Mouse (Mus musculus): ENCODE results near the gene Csnk1g2. TPM values are rescaled to one million over a fixed set of nuclear protein-coding genes. Genes with fewer than 3 reads are reported as not detected.

Csnk1g2 gene
- polyA plus RNA-seq, 1 experiment from 2014 or later = 117 TPM

- Histone ChIP-seq H3K27ac (ENCODE audit: low read depth, low read length) (no peak overlapping the region), H3K9me3 (ENCODE audit: control insufficient read depth, low read length) (no peaks in the 10 kb centered on the region), H3K27me3 (ENCODE audit: control insufficient read depth, insufficient read depth, low read length) (no peaks in the 10 kb centered on the region), H3K4me3 (ENCODE audit: low read depth, low read length) (no peak overlapping the region), H3K4me2 (ENCODE audit: low read depth) (no peak overlapping the region), H3K4me1 (ENCODE audit: control insufficient read depth, insufficient read depth, low read length) (0 out of 2 replicates have a peak, but pooled peaks cover 4% of the 10 kb centered on the region), H3K36me3 (ENCODE audit: control insufficient read depth, insufficient read depth, low read length) (peaks cover 26% of the 10 kb centered on the region), H3K9ac (ENCODE audit: low read length) (no peak overlapping the region; the same call in 1 of the 2 replicates)
- no peak for ATAC-seq (ENCODE audit: insufficient read depth, low FRiP score, low TSS enrichment)
- DNase-seq (ENCODE audit: low spot score) = no peak
- 45% methylated on average over 16 of the region's 16 CpGs for WGBS
Observed at GRCm38 (mm10) chr10:80664197-80665015, 41.8 kb downstream of the Csnk1g2 start.

GRCm38 (mm10) chr10:80665016-80665380, 42.4 kb downstream of the Csnk1g2 start:
- Histone ChIP-seq H3K9ac (ENCODE audit: low read length) (no peak overlapping the region), H3K27ac (ENCODE audit: low read depth, low read length) (no peak overlapping the region), H3K36me3 (ENCODE audit: control insufficient read depth, insufficient read depth, low read length) (peaks cover 29% of the 10 kb centered on the region), H3K4me2 (ENCODE audit: low read depth) (no peak overlapping the region), H3K4me1 (ENCODE audit: control insufficient read depth, insufficient read depth, low read length) (0 out of 2 replicates have a peak, but pooled peaks cover 4% of the 10 kb centered on the region), H3K27me3 (ENCODE audit: control insufficient read depth, insufficient read depth, low read length) (no peaks in the 10 kb centered on the region), H3K9me3 (ENCODE audit: control insufficient read depth, low read length) (no peaks in the 10 kb centered on the region), H3K4me3 (ENCODE audit: low read depth, low read length) (no peak overlapping the region)
- no peak for DNase-seq (ENCODE audit: low spot score)
- 21% methylated on average over 10 of the region's 10 CpGs for WGBS
- ATAC-seq (ENCODE audit: insufficient read depth, low FRiP score, low TSS enrichment) = no peak

DNA sequence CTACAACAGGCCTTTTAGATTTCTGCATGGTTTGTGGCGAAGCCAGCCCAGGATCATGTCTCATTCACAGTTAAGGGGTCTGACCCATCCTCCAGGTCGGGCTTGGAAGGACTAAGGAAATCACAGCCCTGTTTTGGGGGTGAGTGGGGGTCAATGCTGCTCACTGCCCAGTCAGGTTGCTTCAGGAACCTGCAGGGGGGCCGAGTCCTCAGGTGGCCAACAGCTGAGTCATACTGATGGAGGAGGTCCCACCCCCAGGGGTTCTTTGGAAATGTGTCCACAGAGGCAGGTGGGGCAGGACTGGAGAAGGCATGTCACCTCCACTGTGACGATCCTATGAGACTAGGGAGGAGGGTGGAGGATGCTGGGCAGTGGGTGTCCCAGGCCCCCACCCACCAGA, 42.8 kb downstream of the Csnk1g2 start:
- Histone ChIP-seq H3K27ac (ENCODE audit: low read depth, low read length) (no peak overlapping the region), H3K4me2 (ENCODE audit: low read depth) (no peak overlapping the region), H3K4me3 (ENCODE audit: low read depth, low read length) (no peak overlapping the region), H3K9me3 (ENCODE audit: control insufficient read depth, low read length) (no peaks in the 10 kb centered on the region), H3K9ac (ENCODE audit: low read length) (no peak overlapping the region), H3K27me3 (ENCODE audit: control insufficient read depth, insufficient read depth, low read length) (no peaks in the 10 kb centered on the region), H3K4me1 (ENCODE audit: control insufficient read depth, insufficient read depth, low read length) (0 out of 2 replicates have a peak, but pooled peaks cover 4% of the 10 kb centered on the region), H3K36me3 (ENCODE audit: control insufficient read depth, insufficient read depth, low read length) (peaks cover 29% of the 10 kb centered on the region)
- ATAC-seq (ENCODE audit: insufficient read depth, low FRiP score, low TSS enrichment) (no peak), DNase-seq (ENCODE audit: low spot score) (no peak)
- WGBS = 77% methylated on average over 4 of the region's 4 CpGs

DNA sequence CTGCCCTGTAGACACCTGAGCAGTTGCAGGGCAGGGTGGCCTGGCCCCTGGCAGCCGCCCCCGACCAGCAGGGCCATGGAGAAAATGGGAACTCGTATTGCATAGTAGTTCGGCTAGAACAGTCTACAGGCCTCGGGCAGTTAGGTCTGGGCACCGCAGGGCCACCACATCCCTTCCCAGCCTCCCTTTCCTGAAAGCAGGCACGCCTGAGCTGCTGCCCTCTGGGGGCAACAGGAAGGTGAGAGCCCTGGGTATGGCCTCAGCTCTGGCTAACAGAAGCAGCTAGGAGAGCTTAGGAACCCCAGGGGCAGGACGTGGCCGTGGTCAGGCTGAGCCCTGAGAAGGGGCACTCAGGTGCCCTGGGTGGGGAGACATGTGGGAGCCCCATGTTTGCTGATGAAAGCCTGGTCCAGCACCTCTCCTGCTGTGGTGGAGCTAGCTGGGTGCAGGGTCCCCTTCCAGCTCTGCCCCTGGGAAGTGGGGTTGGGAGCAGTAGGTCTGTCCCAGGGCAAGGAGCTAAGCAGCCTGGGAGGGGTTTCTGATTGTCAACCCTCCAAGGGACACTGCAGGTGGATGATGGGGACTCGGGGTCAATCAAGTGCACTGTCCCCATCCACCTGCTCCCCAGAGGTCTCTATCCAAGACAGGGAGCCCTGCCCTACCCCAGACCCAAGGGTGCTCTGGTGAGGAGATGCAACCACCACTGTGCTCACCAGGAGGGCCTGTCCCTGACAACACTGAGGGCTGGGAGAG, 43.5 kb downstream of the Csnk1g2 start:
- DNase-seq (ENCODE audit: low spot score) = no peak

GRCm38 (mm10) chr10:80666837-80667412, 44.3 kb downstream of the Csnk1g2 start:
- Histone ChIP-seq H3K9me3 (ENCODE audit: control insufficient read depth, low read length) (no peaks in the 10 kb centered on the region), H3K27me3 (ENCODE audit: control insufficient read depth, insufficient read depth, low read length) (no peaks in the 10 kb centered on the region), H3K36me3 (ENCODE audit: control insufficient read depth, insufficient read depth, low read length) (peaks cover 33% of the 10 kb centered on the region), H3K4me3 (ENCODE audit: low read depth, low read length) (no peak overlapping the region), H3K9ac (ENCODE audit: low read length) (no peak overlapping the region), H3K27ac (ENCODE audit: low read depth, low read length) (no peak overlapping the region), H3K4me2 (ENCODE audit: low read depth) (no peak overlapping the region), H3K4me1 (ENCODE audit: control insufficient read depth, insufficient read depth, low read length) (0 out of 2 replicates have a peak, but pooled peaks cover 4% of the 10 kb centered on the region)
- DNase-seq (ENCODE audit: low spot score) (no peak), ATAC-seq (ENCODE audit: insufficient read depth, low FRiP score, low TSS enrichment) (no peak)
- 86% methylated on average over 19 of the region's 19 CpGs for WGBS

More for the DNA sequence above, 43.5 kb downstream of the Csnk1g2 start:
- Histone ChIP-seq H3K36me3 (ENCODE audit: control insufficient read depth, insufficient read depth, low read length) (peaks cover 30% of the 10 kb centered on the region), H3K27ac (ENCODE audit: low read depth, low read length) (no peak overlapping the region), H3K27me3 (ENCODE audit: control insufficient read depth, insufficient read depth, low read length) (no peaks in the 10 kb centered on the region), H3K9me3 (ENCODE audit: control insufficient read depth, low read length) (no peaks in the 10 kb centered on the region), H3K4me3 (ENCODE audit: low read depth, low read length) (no peak overlapping the region), H3K4me1 (ENCODE audit: control insufficient read depth, insufficient read depth, low read length) (0 out of 2 replicates have a peak, but pooled peaks cover 4% of the 10 kb centered on the region), H3K9ac (ENCODE audit: low read length) (no peak overlapping the region), H3K4me2 (ENCODE audit: low read depth) (no peak overlapping the region)
- ATAC-seq (ENCODE audit: insufficient read depth, low FRiP score, low TSS enrichment) = no peak
- 84% methylated on average over 10 of the region's 10 CpGs for WGBS

GRCm38 (mm10) chr10:80668614-80669013, 46.0 kb downstream of the Csnk1g2 start:
- DNase-seq (ENCODE audit: low spot score) (no peak), ATAC-seq (ENCODE audit: insufficient read depth, low FRiP score, low TSS enrichment) (no peak)
- H3K4me2 ChIP-seq (ENCODE audit: low read depth) = no peak overlapping the region
- H3K4me1 ChIP-seq (ENCODE audit: control insufficient read depth, insufficient read depth, low read length) = peaks cover 5% of the 10 kb centered on the region; the same call in 1 of the 2 replicates
- WGBS = 88% methylated on average over 11 of the region's 11 CpGs
- no peaks in the 10 kb centered on the region for H3K27me3 ChIP-seq (ENCODE audit: control insufficient read depth, insufficient read depth, low read length)
- no peaks in the 10 kb centered on the region for H3K9me3 ChIP-seq (ENCODE audit: control insufficient read depth, low read length)
- H3K4me3 ChIP-seq (ENCODE audit: low read depth, low read length) = no peak overlapping the region
- no peak overlapping the region for H3K27ac ChIP-seq (ENCODE audit: low read depth, low read length)
- H3K9ac ChIP-seq (ENCODE audit: low read length) = no peak overlapping the region
- H3K36me3 ChIP-seq (ENCODE audit: control insufficient read depth, insufficient read depth, low read length) = peaks cover 35% of the 10 kb centered on the region

GRCm38 (mm10) chr10:80669018-80669417, 46.4 kb downstream of the Csnk1g2 start:
- Histone ChIP-seq H3K4me3 (ENCODE audit: low read depth, low read length) (no peak overlapping the region), H3K4me2 (ENCODE audit: low read depth) (no peak overlapping the region), H3K36me3 (ENCODE audit: control insufficient read depth, insufficient read depth, low read length) (peaks cover 35% of the 10 kb centered on the region), H3K9ac (ENCODE audit: low read length) (no peak overlapping the region), H3K27me3 (ENCODE audit: control insufficient read depth, insufficient read depth, low read length) (no peaks in the 10 kb centered on the region), H3K4me1 (ENCODE audit: control insufficient read depth, insufficient read depth, low read length) (peaks cover 9% of the 10 kb centered on the region; the same call in 1 of the 2 replicates), H3K9me3 (ENCODE audit: control insufficient read depth, low read length) (no peaks in the 10 kb centered on the region), H3K27ac (ENCODE audit: low read depth, low read length) (no peak overlapping the region)
- ATAC-seq (ENCODE audit: insufficient read depth, low FRiP score, low TSS enrichment) (no peak), DNase-seq (ENCODE audit: low spot score) (no peak)
- WGBS = 89% methylated on average over 12 of the region's 12 CpGs

DNA sequence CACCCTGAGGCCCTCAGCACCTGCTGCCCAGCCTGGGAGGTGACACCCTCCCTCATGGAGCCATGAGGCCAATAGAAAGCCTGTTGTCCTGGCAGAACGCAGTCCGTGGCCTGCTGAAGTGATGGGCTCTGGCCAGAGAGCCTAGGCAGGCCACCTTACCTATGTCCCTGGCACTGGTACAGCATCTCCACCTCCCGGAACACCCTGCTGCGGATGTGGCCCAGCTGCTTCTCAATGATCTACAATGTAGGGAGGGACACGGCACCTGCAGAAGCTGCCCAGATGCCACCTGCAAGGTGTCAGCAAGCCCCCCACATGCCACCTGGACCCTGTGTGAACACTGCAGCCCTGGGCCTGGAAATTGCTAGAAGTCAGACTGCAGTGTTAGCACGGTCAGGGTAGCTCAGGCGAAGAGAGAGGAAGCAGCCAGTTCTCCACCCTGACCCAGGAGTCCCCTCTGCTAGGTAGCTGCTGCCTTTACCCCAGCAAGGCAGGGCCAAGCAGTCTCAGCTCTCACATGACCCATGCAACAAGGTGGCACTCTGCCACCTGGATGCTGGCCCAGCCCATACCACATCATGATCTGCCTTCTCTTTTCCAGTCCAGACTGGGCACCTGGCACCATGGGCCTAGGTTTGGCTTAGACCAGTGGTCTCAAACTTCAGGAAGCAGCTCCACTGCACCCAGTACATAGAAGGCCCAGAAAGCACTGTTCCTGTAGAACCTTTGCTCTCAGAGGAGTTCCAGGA, 47.3 kb downstream of the Csnk1g2 start:
- H3K27ac ChIP-seq (ENCODE audit: low read depth, low read length) = no peak overlapping the region
- H3K27me3 ChIP-seq (ENCODE audit: control insufficient read depth, insufficient read depth, low read length) = no peaks in the 10 kb centered on the region
- peaks cover 13% of the 10 kb centered on the region for H3K4me1 ChIP-seq (ENCODE audit: control insufficient read depth, insufficient read depth, low read length)
- H3K4me3 ChIP-seq (ENCODE audit: low read depth, low read length) = no peak overlapping the region
- no peak overlapping the region for H3K9ac ChIP-seq (ENCODE audit: low read length)
- no peak overlapping the region for H3K4me2 ChIP-seq (ENCODE audit: low read depth)
- DNase-seq (ENCODE audit: low spot score) (no peak), ATAC-seq (ENCODE audit: insufficient read depth, low FRiP score, low TSS enrichment) (no peak)
- H3K36me3 ChIP-seq (ENCODE audit: control insufficient read depth, insufficient read depth, low read length) = peaks cover 35% of the 10 kb centered on the region
- 93% methylated on average over 7 of the region's 7 CpGs for WGBS
- no peaks in the 10 kb centered on the region for H3K9me3 ChIP-seq (ENCODE audit: control insufficient read depth, low read length)
